8 mouse cellular contexts compared by ENCODE assay signal in genomic region chr13:24988391-24988790, GRCm38 (mm10). TPM values are rescaled to one million over a fixed set of nuclear protein-coding genes. Genes with fewer than 3 reads are reported as not detected.
DNase-seq lines count a peak whose midpoint lies in the region; ATAC-seq and TF ChIP-seq lines count a peak whose summit lies in the region.

No protein-coding gene starts in this region.

- H3K4me2 ChIP-seq in forebrain, embryonic 11.5 days (ENCODE audit: low read depth, low read length, severe bottlenecking), result no peak overlapping the region

- no peaks in the 10 kb centered on the region for H3K36me3 ChIP-seq in forebrain, embryonic 11.5 days (ENCODE audit: control insufficient read depth, insufficient read depth, low read length)
- H3K36me3 ChIP-seq in hindbrain, embryonic 10.5 days, result peaks cover 43% of the 10 kb centered on the region

- 46% methylated on average over 7 of the region's 7 CpGs for WGBS in forebrain, embryonic 11.5 days
- 43% methylated on average over 7 of the region's 7 CpGs for WGBS in hindbrain, embryonic 10.5 days

- no peak overlapping the region for H3K4me3 ChIP-seq in forebrain, embryonic 11.5 days (ENCODE audit: low read depth, low read length)
- H3K4me3 ChIP-seq in hindbrain, embryonic 10.5 days, result no peak overlapping the region

- H3K27ac ChIP-seq in forebrain, embryonic 11.5 days (ENCODE audit: low read depth, low read length), result no peak overlapping the region
- H3K27ac ChIP-seq in hindbrain, embryonic 10.5 days, result no peak overlapping the region

- peak; percentile 77 for TF ChIP-seq CTCF in brain, embryonic 14.5 days (IDR thresholded peaks at IDR 0.05; ENCODE audit: borderline replicate concordance, extremely low read depth, insufficient read depth, insufficient read length)

- 0 out of 2 replicates have a peak, but pooled peaks cover 3% of the 10 kb centered on the region for H3K4me1 ChIP-seq in forebrain, embryonic 11.5 days (replicated peaks; ENCODE audit: control insufficient read depth, insufficient read depth, low read length)
- H3K4me1 ChIP-seq in hindbrain, embryonic 10.5 days (replicated peaks), result peaks cover 3% of the 10 kb centered on the region; the same call in 1 of the 2 replicates

- no peaks in the 10 kb centered on the region for H3K9me3 ChIP-seq in forebrain, embryonic 11.5 days (ENCODE audit: control insufficient read depth, low read length)
- H3K9me3 ChIP-seq in hindbrain, embryonic 10.5 days, result no peaks in the 10 kb centered on the region

- H3K27me3 ChIP-seq in forebrain, embryonic 11.5 days (ENCODE audit: control insufficient read depth, insufficient read depth, low read length), result no peaks in the 10 kb centered on the region
- no peaks in the 10 kb centered on the region for H3K27me3 ChIP-seq in hindbrain, embryonic 10.5 days (ENCODE audit: insufficient read depth, poor library complexity, severe bottlenecking)

- peak; percentile 66 for ATAC-seq in forebrain, embryonic 11.5 days (replicated peaks; ENCODE audit: low FRiP score)

- peak; percentile 41 to 63 for DNase-seq in heart, adult 18-20 months
- no peak for DNase-seq in heart, adult 11 months
- DNase-seq in brain, embryonic 14.5 days (ENCODE audit: low read depth), result peak; percentile 75
- peak; percentile 63 for DNase-seq in forebrain, embryonic 11.5 days (ENCODE audit: low spot score)
- DNase-seq in hindbrain, embryonic 10.5 days (ENCODE audit: low spot score), result peak; percentile 54
- DNase-seq in layer of hippocampus, adult 9-11 months, result peak; percentile 52
- DNase-seq in lung, postnatal 36 days, result peak; percentile 77
- peak; percentile 37 for DNase-seq in retina, postnatal 7 days (ENCODE audit: low read depth, low spot score)

- no peak for TF ChIP-seq POLR2A in brain, embryonic 14.5 days (IDR thresholded peaks at IDR 0.05; ENCODE audit: borderline replicate concordance, extremely low read depth, insufficient read depth, insufficient read length, poor library complexity, severe bottlenecking)

- H3K9ac ChIP-seq in forebrain, embryonic 11.5 days (ENCODE audit: low read length), result no peak overlapping the region

RNA-seq across cellular contexts. Expression of gene Mrs2, which starts 31.8 kb away (rescaled TPM):
- total RNA-seq in heart, adult 18-20 months (2021), result 10 to 100 TPM; 53.5 to 54.7 TPM
- 35.7 and 41.3 TPM in 2 replicates for polyA plus RNA-seq in brain, embryonic 14.5 days (2012; rRNA removed)
- polyA plus RNA-seq in forebrain, embryonic 11.5 days (2014; fragmentation: Nextera tagmentation; extraction: Ambion mirVana), result 24.7 and 25.9 TPM in 2 replicates
- polyA plus RNA-seq in hindbrain, embryonic 10.5 days (2016; fragmentation: Nextera tagmentation; extraction: Ambion mirVana), result 16.0 and 19.1 TPM in 2 replicates

RNA-seq across cellular contexts. Expression of gene Gpld1, which starts 45.4 kb away (rescaled TPM):
- 1 to 10 TPM; 2.0 to 2.5 TPM for total RNA-seq in heart, adult 18-20 months (2021)
- 1.8 and 2.6 TPM in 2 replicates for polyA plus RNA-seq in brain, embryonic 14.5 days (2012; rRNA removed)
- polyA plus RNA-seq in forebrain, embryonic 11.5 days (2014; fragmentation: Nextera tagmentation; extraction: Ambion mirVana), result 0.44 and 0.87 TPM in 2 replicates
- 0.50 and 0.51 TPM in 2 replicates for polyA plus RNA-seq in hindbrain, embryonic 10.5 days (2016; fragmentation: Nextera tagmentation; extraction: Ambion mirVana)

RNA-seq across cellular contexts. Expression of gene Aldh5a1, which starts 50.9 kb away (rescaled TPM):
- 10 to 100 TPM; 27.9 to 28.1 TPM for total RNA-seq in heart, adult 18-20 months (2021)
- 12.2 and 17.9 TPM in 2 replicates for polyA plus RNA-seq in brain, embryonic 14.5 days (2012; rRNA removed)
- 10.4 and 10.5 TPM in 2 replicates for polyA plus RNA-seq in forebrain, embryonic 11.5 days (2014; fragmentation: Nextera tagmentation; extraction: Ambion mirVana)
- polyA plus RNA-seq in hindbrain, embryonic 10.5 days (2016; fragmentation: Nextera tagmentation; extraction: Ambion mirVana), result 7.0 and 7.3 TPM in 2 replicates
